Mouse (Mus musculus) limb, embryonic 10.5 days (tissue): ENCODE measurements around the gene Gm49395. TPM values are rescaled to one million over a fixed set of nuclear protein-coding genes. Genes with fewer than 3 reads are reported as not detected.

Source experiments
- DNase-seq: peaks from one replicate; pipeline ENCODE4 v3.0.0-alpha.2; 2017; ENCODE audit warnings: low spot score
- H3K27ac ChIP-seq: fragments of 300-500 bp; sonication (generic); 2 replicates; pipeline ENCODE4 v1.5.1; 2016; ENCODE audit warnings: mild to moderate bottlenecking
- H3K27me3 ChIP-seq: fragments of 300-500 bp; sonication (generic); 2 replicates; pipeline ENCODE4 v1.6.1; 2016; ENCODE audit warnings: low read depth, mild to moderate bottlenecking; ENCODE audit not compliant: poor library complexity, severe bottlenecking
- H3K36me3 ChIP-seq: fragments of 300-500 bp; sonication (generic); 2 replicates; pipeline ENCODE4 v1.6.1; 2016; ENCODE audit warnings: mild to moderate bottlenecking, moderate library complexity
- H3K4me1 ChIP-seq: fragments of 300-500 bp; sonication (generic); 2 replicates; pipeline ENCODE4 v1.6.1; 2016
- H3K4me3 ChIP-seq: fragments of 300-500 bp; sonication (generic); 2 replicates; pipeline ENCODE4 v1.5.1; 2016; ENCODE audit warnings: mild to moderate bottlenecking, moderate library complexity
- H3K9me3 ChIP-seq: fragments of 300-500 bp; sonication (generic); replicated peaks from 2 replicates; pipeline ENCODE4 v1.6.1; 2016; ENCODE audit warnings: mild to moderate bottlenecking
- WGBS: fragments of 180-500 bp; shearing (Covaris S2); methylation state at CpG from one replicate; pipeline ENCODE4 v1.1.7; 2016; 5-methylcytosine and 5-hydroxymethylcytosine counted together
- polyA plus RNA-seq: library from polyadenylated mRNA; unstranded; fragments of >200 nt; fragmentation: Nextera tagmentation; extraction: Ambion mirVana; gene quantifications from 2 replicates; pipeline ENCODE4 v1.2.1, GENCODE M21; 2016

Gene Gm49395
- polyA plus RNA-seq, 1 experiment from 2014 or later: 1.7 TPM

- WGBS: 87% methylated on average over 3 of the region's 3 CpGs
- Histone ChIP-seq H3K4me1 (no peaks in the 10 kb centered on the region), H3K27me3 (no peaks in the 10 kb centered on the region), H3K4me3 (no peak overlapping the region), H3K36me3 (no peaks in the 10 kb centered on the region), H3K9me3 (no peaks in the 10 kb centered on the region), H3K27ac (no peak overlapping the region)
- no peak for DNase-seq
Observed at GRCm38 (mm10) chr13:115071431-115071830, 30.3 kb downstream of the Gm49395 start.

- Histone ChIP-seq H3K4me1 (no peaks in the 10 kb centered on the region), H3K27ac (no peak overlapping the region), H3K9me3 (no peaks in the 10 kb centered on the region), H3K4me3 (no peak overlapping the region), H3K36me3 (no peaks in the 10 kb centered on the region), H3K27me3 (no peaks in the 10 kb centered on the region)
- WGBS: 98% methylated on average over 1 of the region's 1 CpGs
- DNase-seq: no peak
Observed at GRCm38 (mm10) chr13:115067968-115068330, 33.8 kb downstream of the Gm49395 start.

- no peaks in the 10 kb centered on the region for H3K4me1 ChIP-seq
- H3K36me3 ChIP-seq: no peaks in the 10 kb centered on the region
- H3K4me3 ChIP-seq: no peak overlapping the region
- no peaks in the 10 kb centered on the region for H3K9me3 ChIP-seq
- H3K27ac ChIP-seq: no peak overlapping the region
- WGBS: 91% methylated on average over 4 of the region's 4 CpGs
- no peak for DNase-seq
- H3K27me3 ChIP-seq: no peaks in the 10 kb centered on the region
Observed at GRCm38 (mm10) chr13:115067324-115067967, 34.3 kb downstream of the Gm49395 start.

- H3K4me1 ChIP-seq: peaks cover under 1% of the 10 kb centered on the region; the same call in 1 of the 2 replicates
- no peaks in the 10 kb centered on the region for H3K9me3 ChIP-seq
- WGBS: 93% methylated on average over 5 of the region's 5 CpGs
- no peak overlapping the region for H3K27ac ChIP-seq
- no peak overlapping the region for H3K4me3 ChIP-seq
- no peaks in the 10 kb centered on the region for H3K36me3 ChIP-seq
- no peaks in the 10 kb centered on the region for H3K27me3 ChIP-seq
- DNase-seq: no peak
Observed at GRCm38 (mm10) chr13:115057555-115057954, 44.2 kb downstream of the Gm49395 start.

- Histone ChIP-seq H3K36me3 (no peaks in the 10 kb centered on the region), H3K27me3 (no peaks in the 10 kb centered on the region), H3K4me1 (peaks cover 12% of the 10 kb centered on the region), H3K9me3 (no peaks in the 10 kb centered on the region), H3K4me3 (no peak overlapping the region), H3K27ac (no peak overlapping the region)
- WGBS: 64% methylated on average over 9 of the region's 9 CpGs
- DNase-seq: no peak
Observed at GRCm38 (mm10) chr13:115054783-115055182, 46.9 kb downstream of the Gm49395 start.

GRCm38 (mm10) chr13:115052568-115052967, 49.2 kb downstream of the Gm49395 start:
- Histone ChIP-seq H3K4me1 (peaks cover 12% of the 10 kb centered on the region), H3K27ac (no peak overlapping the region), H3K27me3 (no peaks in the 10 kb centered on the region), H3K9me3 (no peaks in the 10 kb centered on the region), H3K36me3 (no peaks in the 10 kb centered on the region), H3K4me3 (no peak overlapping the region)
- no peak for DNase-seq
- WGBS: 84% methylated on average over 7 of the region's 7 CpGs

GRCm38 (mm10) chr13:115050660-115051559, 50.8 kb downstream of the Gm49395 start:
- Histone ChIP-seq H3K4me3 (no peak overlapping the region), H3K27me3 (no peaks in the 10 kb centered on the region), H3K36me3 (no peaks in the 10 kb centered on the region), H3K9me3 (no peaks in the 10 kb centered on the region), H3K4me1 (peaks cover 12% of the 10 kb centered on the region), H3K27ac (no peak overlapping the region)
- WGBS: 86% methylated on average over 13 of the region's 13 CpGs
- DNase-seq: no peak

GRCm38 (mm10) chr13:115042652-115043051, 59.1 kb downstream of the Gm49395 start:
- no peak overlapping the region for H3K4me3 ChIP-seq
- H3K36me3 ChIP-seq: no peaks in the 10 kb centered on the region
- H3K9me3 ChIP-seq: no peaks in the 10 kb centered on the region
- no peaks in the 10 kb centered on the region for H3K27me3 ChIP-seq
- no peak for DNase-seq
- H3K27ac ChIP-seq: no peak overlapping the region
- WGBS: 59% methylated on average over 2 of the region's 2 CpGs
- H3K4me1 ChIP-seq: no peaks in the 10 kb centered on the region

GRCm38 (mm10) chr13:115037304-115037703, 64.4 kb downstream of the Gm49395 start:
- Histone ChIP-seq H3K36me3 (no peaks in the 10 kb centered on the region), H3K4me1 (no peaks in the 10 kb centered on the region), H3K4me3 (no peak overlapping the region), H3K27me3 (no peaks in the 10 kb centered on the region), H3K27ac (no peak overlapping the region), H3K9me3 (no peaks in the 10 kb centered on the region)
- 93% methylated on average over 4 of the region's 4 CpGs for WGBS
- DNase-seq: no peak

GRCm38 (mm10) chr13:115035387-115035786, 66.3 kb downstream of the Gm49395 start:
- Histone ChIP-seq H3K27ac (no peak overlapping the region), H3K4me3 (no peak overlapping the region), H3K36me3 (no peaks in the 10 kb centered on the region), H3K9me3 (no peaks in the 10 kb centered on the region), H3K4me1 (no peaks in the 10 kb centered on the region), H3K27me3 (no peaks in the 10 kb centered on the region)
- WGBS: 63% methylated on average over 8 of the region's 8 CpGs
- no peak for DNase-seq

GRCm38 (mm10) chr13:115033135-115033534, 68.6 kb downstream of the Gm49395 start:
- no peak for DNase-seq
- H3K27ac ChIP-seq: no peak overlapping the region
- H3K9me3 ChIP-seq: no peaks in the 10 kb centered on the region
- no peaks in the 10 kb centered on the region for H3K36me3 ChIP-seq
- no peaks in the 10 kb centered on the region for H3K27me3 ChIP-seq
- 93% methylated on average over 2 of the region's 2 CpGs for WGBS
- H3K4me3 ChIP-seq: no peak overlapping the region
- no peaks in the 10 kb centered on the region for H3K4me1 ChIP-seq

- Histone ChIP-seq H3K36me3 (no peaks in the 10 kb centered on the region), H3K4me1 (no peaks in the 10 kb centered on the region), H3K27ac (no peak overlapping the region), H3K4me3 (no peak overlapping the region), H3K27me3 (no peaks in the 10 kb centered on the region), H3K9me3 (no peaks in the 10 kb centered on the region)
- 92% methylated on average over 17 of the region's 17 CpGs for WGBS
- DNase-seq: no peak
Observed at GRCm38 (mm10) chr13:115031177-115032000, 70.3 kb downstream of the Gm49395 start.

- 85% methylated on average over 3 of the region's 3 CpGs for WGBS
- H3K9me3 ChIP-seq: no peaks in the 10 kb centered on the region
- no peak overlapping the region for H3K4me3 ChIP-seq
- no peak overlapping the region for H3K27ac ChIP-seq
- no peaks in the 10 kb centered on the region for H3K36me3 ChIP-seq
- DNase-seq: no peak
- H3K27me3 ChIP-seq: no peaks in the 10 kb centered on the region
- H3K4me1 ChIP-seq: no peaks in the 10 kb centered on the region
Observed at GRCm38 (mm10) chr13:115025394-115025793, 76.3 kb downstream of the Gm49395 start.
